Mouse (Mus musculus) limb, embryonic 11.5 days (tissue): Measurements from ENCODE around the gene Cfdp1. TPM values are rescaled to one million over a fixed set of nuclear protein-coding genes. Genes with fewer than 3 reads are reported as not detected.

Experiments
- ATAC-seq: fragments of 200-750 bp; cut with Nextera tagmentation; 2 replicates; pipeline ENCODE4 v1.8.0; 2017; ENCODE audit warnings: low read depth; ENCODE audit not compliant: insufficient number of reproducible peaks, low FRiP score, low TSS enrichment
- DNase-seq: peaks from one replicate; pipeline ENCODE4 v3.0.0-alpha.2; 2015; ENCODE audit warnings: low spot score
- H3K27ac ChIP-seq: fragments of 300-500 bp; sonication (generic); replicated peaks from 2 replicates; pipeline ENCODE4 v1.5.1; 2014; ENCODE audit warnings: low read depth, mild to moderate bottlenecking, low read length
- H3K27me3 ChIP-seq: fragments of 300-500 bp; sonication (generic); 2 replicates; pipeline ENCODE4 v1.6.1; 2014; ENCODE audit warnings: mild to moderate bottlenecking, low read length, mixed read lengths; ENCODE audit not compliant: control insufficient read depth, insufficient read depth
- H3K36me3 ChIP-seq: fragments of 300-500 bp; sonication (generic); 2 replicates; pipeline ENCODE4 v1.6.1; 2014; ENCODE audit warnings: mild to moderate bottlenecking, low read length, moderate library complexity, mixed read lengths; ENCODE audit not compliant: control insufficient read depth, insufficient read depth
- H3K4me1 ChIP-seq: fragments of 300-500 bp; sonication (generic); 2 replicates; pipeline ENCODE4 v1.6.1; 2014; ENCODE audit warnings: low read length, mixed read lengths; ENCODE audit not compliant: control insufficient read depth, insufficient read depth
- H3K4me2 ChIP-seq: fragments of 300-500 bp; sonication (generic); 2 replicates; pipeline ENCODE4 v1.6.1; 2014; ENCODE audit warnings: low read depth, mild to moderate bottlenecking, moderate library complexity; ENCODE audit not compliant: severe bottlenecking
- H3K4me3 ChIP-seq: fragments of 300-500 bp; sonication (generic); 2 replicates; pipeline ENCODE4 v1.5.1; 2014; ENCODE audit warnings: low read depth, low read length
- H3K9ac ChIP-seq: fragments of 300-500 bp; sonication (generic); 2 replicates; pipeline ENCODE4 v1.6.1; 2014; ENCODE audit warnings: mild to moderate bottlenecking, low read length
- H3K9me3 ChIP-seq: fragments of 300-500 bp; sonication (generic); 2 replicates; pipeline ENCODE4 v1.6.1; 2016; ENCODE audit warnings: low read length; ENCODE audit not compliant: control insufficient read depth
- WGBS: fragments of 180-500 bp; shearing (Covaris S2); extraction: QIAGEN DNeasy Blood & Tissue Kit; methylation state at CpG from one replicate; pipeline ENCODE4 v1.1.7; 2014; 5-methylcytosine and 5-hydroxymethylcytosine counted together
- polyA plus RNA-seq: library from polyadenylated mRNA; unstranded; fragments of >200 nt; fragmentation: Nextera tagmentation; extraction: Ambion mirVana; gene quantifications from 2 replicates; pipeline ENCODE4 v1.2.1, GENCODE M21; 2014

Gene Cfdp1
- polyA plus RNA-seq, 1 experiment from 2014 or later: 268 TPM

GRCm38 (mm10) chr8:111747866-111748649 lies 106.0 kb downstream of the Cfdp1 start:
- Histone ChIP-seq H3K4me2 (no peak overlapping the region), H3K9me3 (no peaks in the 10 kb centered on the region), H3K27me3 (no peaks in the 10 kb centered on the region), H3K9ac (no peak overlapping the region), H3K4me1 (peaks cover 13% of the 10 kb centered on the region), H3K27ac (no peak overlapping the region), H3K4me3 (no peak overlapping the region), H3K36me3 (no peaks in the 10 kb centered on the region)
- DNase-seq (no peak), ATAC-seq (no peak)
- 81% methylated on average over 8 of the region's 8 CpGs for WGBS

DNA sequence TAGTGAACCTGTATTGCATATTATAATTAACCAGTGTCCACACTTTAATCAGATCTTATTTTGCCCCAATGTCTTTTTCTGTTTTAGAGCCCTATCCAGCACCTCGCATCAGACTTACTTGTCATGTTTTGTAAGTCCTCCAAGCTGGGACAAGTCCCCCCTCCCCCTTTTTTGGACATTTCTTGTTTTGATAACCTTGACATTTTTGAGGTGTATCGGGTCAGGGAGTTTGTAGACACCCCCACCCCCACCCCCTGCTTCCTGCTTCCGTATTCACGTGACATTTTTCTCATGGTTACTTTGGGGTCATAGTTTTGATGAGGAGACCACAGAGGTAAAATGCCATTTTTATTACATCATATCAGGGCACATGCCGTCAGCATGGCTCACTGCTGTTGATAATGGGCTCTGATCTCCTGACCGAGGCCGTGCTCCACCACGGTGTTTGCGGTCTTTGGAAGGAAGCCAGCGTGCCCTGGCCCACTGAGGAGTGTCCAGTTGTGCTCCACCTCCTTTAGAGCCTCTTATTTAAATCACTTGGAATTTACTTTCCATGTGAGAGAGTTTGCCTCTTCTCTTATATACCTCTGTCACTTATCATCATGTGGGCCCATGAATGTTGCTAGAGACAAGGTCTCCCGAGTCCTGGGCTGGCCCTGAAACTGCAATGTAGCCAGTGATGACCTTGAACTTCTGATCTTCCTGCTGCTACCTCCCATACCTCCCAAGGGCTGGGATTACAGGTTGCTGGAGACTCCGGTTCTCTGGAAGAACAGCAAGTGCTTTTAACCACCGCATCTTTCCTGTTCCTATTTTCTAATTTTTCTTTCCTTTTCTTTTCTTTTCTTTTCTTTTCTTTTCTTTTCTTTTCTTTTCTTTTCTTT lies 107.3 kb downstream of the Cfdp1 start:
- Histone ChIP-seq H3K4me1 (peaks cover 24% of the 10 kb centered on the region), H3K4me2 (no peak overlapping the region), H3K9me3 (no peaks in the 10 kb centered on the region), H3K36me3 (no peaks in the 10 kb centered on the region), H3K27me3 (no peaks in the 10 kb centered on the region), H3K9ac (no peak overlapping the region), H3K27ac (no peak overlapping the region), H3K4me3 (no peak overlapping the region)
- no peak for ATAC-seq
- no peak for DNase-seq
- 90% methylated on average over 13 of the region's 13 CpGs for WGBS

DNA sequence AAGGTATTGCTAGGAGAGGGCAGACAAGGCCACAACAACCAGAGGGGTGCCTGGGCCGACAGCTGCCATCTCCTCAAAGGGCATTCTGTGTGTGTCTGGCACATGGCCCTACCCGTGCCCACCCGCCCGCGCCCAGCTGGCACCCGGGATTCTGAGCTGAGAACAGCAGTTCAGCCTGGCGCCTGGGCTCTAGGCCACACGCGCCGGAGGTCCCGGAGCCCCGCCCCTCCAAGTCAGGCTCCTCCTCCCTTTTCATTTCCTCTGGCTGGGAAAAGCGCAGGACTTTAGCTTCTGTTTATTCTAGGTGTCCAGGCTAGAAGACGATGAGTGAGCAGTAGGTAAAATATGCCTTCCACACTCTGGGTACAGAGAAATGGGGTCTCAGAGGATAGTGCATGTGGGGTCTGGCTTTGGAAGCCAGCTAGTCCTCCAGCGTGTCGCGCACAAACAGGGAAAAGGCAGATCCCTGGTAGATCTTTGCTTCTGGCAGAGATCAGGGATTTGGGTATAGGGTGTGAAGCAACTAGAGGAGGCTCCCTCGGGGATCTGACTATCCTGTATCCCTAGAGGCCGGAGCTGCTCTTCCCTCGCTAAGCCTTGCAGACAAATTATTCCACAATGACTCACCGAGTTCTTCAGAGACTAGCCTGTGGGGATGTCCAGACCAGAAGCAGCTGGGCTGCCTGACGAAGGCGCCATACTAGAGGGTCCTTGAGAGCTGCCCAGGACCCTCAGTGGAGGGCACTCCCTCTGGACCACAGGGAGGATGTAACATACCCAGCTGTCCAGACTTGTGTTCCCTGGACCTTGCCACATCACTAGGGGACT lies 108.3 kb downstream of the Cfdp1 start:
- Histone ChIP-seq H3K27ac (no peak overlapping the region), H3K9me3 (no peaks in the 10 kb centered on the region), H3K4me2 (peak overlapping the region; percentile 37), H3K27me3 (no peaks in the 10 kb centered on the region), H3K36me3 (no peaks in the 10 kb centered on the region), H3K9ac (peak overlapping the region; percentile 31; the same call in 1 of the 2 replicates), H3K4me1 (peaks cover 30% of the 10 kb centered on the region), H3K4me3 (peak overlapping the region; percentile 12; the same call in 1 of the 2 replicates)
- 0 out of 2 replicates have a peak, but pooled peaks have one; percentile 19 for ATAC-seq
- DNase-seq: peak; percentile 75
- WGBS: 5% methylated on average over 23 of the region's 23 CpGs

DNA sequence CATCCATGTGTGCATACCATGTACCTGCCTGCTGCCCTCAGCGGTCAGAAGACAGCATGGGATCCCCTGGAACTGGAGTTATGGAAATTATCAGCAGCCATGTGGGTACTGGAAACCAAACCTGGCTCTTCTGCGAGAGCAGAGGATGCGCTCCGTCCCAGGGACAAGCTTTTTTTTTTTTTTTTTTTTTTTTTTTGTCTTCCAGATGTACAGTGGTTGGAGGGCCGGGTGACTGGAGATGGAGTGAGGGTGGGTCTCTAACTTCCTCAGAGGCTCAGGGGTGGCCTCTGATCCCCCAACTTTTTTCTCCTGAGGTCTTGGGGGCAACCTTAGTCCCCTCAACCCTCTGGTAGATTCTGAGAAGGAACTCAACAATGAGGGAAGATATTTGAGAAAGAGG lies 109.0 kb downstream of the Cfdp1 start:
- DNase-seq (no peak), ATAC-seq (no peak)
- Histone ChIP-seq H3K27ac (no peak overlapping the region), H3K9me3 (no peaks in the 10 kb centered on the region), H3K27me3 (no peaks in the 10 kb centered on the region), H3K4me2 (peak overlapping the region; percentile 37; the same call in 1 of the 2 replicates), H3K4me3 (no peak overlapping the region), H3K4me1 (peaks cover 36% of the 10 kb centered on the region), H3K36me3 (no peaks in the 10 kb centered on the region), H3K9ac (no peak overlapping the region)
- 67% methylated on average over 5 of the region's 5 CpGs for WGBS

- DNase-seq: peak; percentile 94
- Histone ChIP-seq H3K4me1 (peaks cover 38% of the 10 kb centered on the region), H3K9me3 (no peaks in the 10 kb centered on the region), H3K27ac (peak within 1 kb of the TSS; percentile 47; the same call in 1 of the 2 replicates), H3K27me3 (no peaks in the 10 kb centered on the region), H3K4me2 (peak within 1 kb of the TSS; percentile 70), H3K36me3 (no peaks in the 10 kb centered on the region), H3K9ac (peak within 1 kb of the TSS; percentile 89), H3K4me3 (peak within 1 kb of the TSS; percentile 92)
- WGBS: 15% methylated on average over 26 of the region's 40 CpGs
- ATAC-seq: peak; percentile 55
Observed at GRCm38 (mm10) chr8:111743792-111744696, 110.0 kb downstream of the Cfdp1 start, which contains the start of gene Bcar1. Gene Bcar1, minus strand, starts transcription at chr8:111743809.

DNA sequence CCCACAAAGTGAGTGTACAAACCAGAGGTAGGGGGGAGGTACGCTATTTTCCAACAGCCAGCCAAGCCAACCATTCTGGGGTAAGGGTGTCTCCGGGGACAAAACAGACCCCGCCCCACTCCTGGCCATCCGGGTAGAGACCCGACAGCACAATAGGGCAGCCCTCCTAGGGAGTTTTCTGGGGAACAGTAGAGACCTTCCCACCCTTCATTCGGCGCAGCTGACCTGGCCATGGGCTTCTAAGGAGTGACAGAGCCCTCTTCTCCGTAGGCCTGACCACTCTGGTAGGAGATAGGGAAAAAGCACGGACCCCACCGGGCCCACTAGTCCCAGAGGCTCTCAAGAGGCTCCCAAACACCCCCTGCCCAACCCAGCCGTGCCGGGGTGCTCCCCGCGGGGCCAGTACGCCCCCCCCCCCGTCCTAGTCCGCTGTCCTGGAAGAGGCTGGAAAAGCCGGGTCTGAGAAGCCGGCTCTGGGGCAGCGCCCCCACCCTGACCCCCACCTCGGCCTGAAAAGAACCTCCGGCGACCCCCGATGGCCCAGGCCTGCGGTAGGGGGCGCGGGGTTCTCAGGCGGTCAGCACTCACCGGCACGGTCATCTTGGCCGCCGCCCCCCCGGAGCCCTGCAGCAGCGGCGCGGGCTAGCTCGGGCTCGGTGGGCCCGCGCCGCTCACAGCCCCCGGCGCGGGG lies 110.8 kb downstream of the Cfdp1 start:
- no peaks in the 10 kb centered on the region for H3K9me3 ChIP-seq
- H3K9ac ChIP-seq: peak overlapping the region; percentile 89
- H3K27me3 ChIP-seq: no peaks in the 10 kb centered on the region
- H3K4me3 ChIP-seq: peak overlapping the region; percentile 92
- DNase-seq (peak; percentile 67), ATAC-seq (peak; percentile 14; the same call in 1 of the 2 replicates)
- H3K4me1 ChIP-seq: peaks cover 39% of the 10 kb centered on the region
- peak overlapping the region; percentile 47; the same call in 1 of the 2 replicates for H3K27ac ChIP-seq
- peak overlapping the region; percentile 70 for H3K4me2 ChIP-seq
- H3K36me3 ChIP-seq: no peaks in the 10 kb centered on the region
- 0% methylated on average over 27 of the region's 44 CpGs for WGBS
